Mouse (Mus musculus): ENCODE results near the gene Slc25a22. TPM values are rescaled to one million over a fixed set of nuclear protein-coding genes. Genes with fewer than 3 reads are reported as not detected.

The Slc25a22 gene
- polyA plus RNA-seq, 1 experiment, result 66.0 TPM

- TF ChIP-seq GATA1 (IDR thresholded peaks at IDR 0.05; ENCODE audit: low read length), result no peak
Observed at GRCm38 (mm10) chr7:141435129-141435855, 2.4 kb downstream of the Slc25a22 start.

GRCm38 (mm10) chr7:141434464-141434863, 3.2 kb downstream of the Slc25a22 start:
- no peak for TF ChIP-seq GATA1 (IDR thresholded peaks at IDR 0.05; ENCODE audit: low read length)

GRCm38 (mm10) chr7:141433517-141434400, 3.9 kb downstream of the Slc25a22 start:
- TF ChIP-seq GATA1 (IDR thresholded peaks at IDR 0.05; ENCODE audit: low read length), result no peak

- TF ChIP-seq GATA1 (IDR thresholded peaks at IDR 0.05; ENCODE audit: low read length), result no peak
Observed at GRCm38 (mm10) chr7:141432741-141433516, 4.8 kb downstream of the Slc25a22 start.

GRCm38 (mm10) chr7:141432186-141432611, 5.5 kb downstream of the Slc25a22 start:
- TF ChIP-seq GATA1 (IDR thresholded peaks at IDR 0.05; ENCODE audit: low read length), result no peak

- TF ChIP-seq GATA1 (IDR thresholded peaks at IDR 0.05; ENCODE audit: low read length), result no peak
Observed at GRCm38 (mm10) chr7:141431434-141432185, 6.1 kb downstream of the Slc25a22 start.

- TF ChIP-seq GATA1 (IDR thresholded peaks at IDR 0.05; ENCODE audit: low read length), result no peak
Observed at GRCm38 (mm10) chr7:141430585-141431240, 7.0 kb downstream of the Slc25a22 start.

GRCm38 (mm10) chr7:141429840-141430584, 7.7 kb downstream of the Slc25a22 start:
- no peak for TF ChIP-seq GATA1 (IDR thresholded peaks at IDR 0.05; ENCODE audit: low read length)

GRCm38 (mm10) chr7:141429310-141429709, 8.4 kb downstream of the Slc25a22 start, which contains the start of gene Cend1:
Gene Cend1 (minus strand): TSS chr7:141429491.
- TF ChIP-seq GATA1 (IDR thresholded peaks at IDR 0.05; ENCODE audit: low read length), result no peak

GRCm38 (mm10) chr7:141428701-141429100, 9.0 kb downstream of the Slc25a22 start:
- TF ChIP-seq GATA1 (IDR thresholded peaks at IDR 0.05; ENCODE audit: low read length), result no peak

- TF ChIP-seq GATA1 (IDR thresholded peaks at IDR 0.05; ENCODE audit: low read length), result no peak
Observed at GRCm38 (mm10) chr7:141426948-141427730, 10.6 kb downstream of the Slc25a22 start.

GRCm38 (mm10) chr7:141423811-141424210, 13.9 kb downstream of the Slc25a22 start:
- TF ChIP-seq GATA1 (IDR thresholded peaks at IDR 0.05; ENCODE audit: low read length), result no peak

Data from G1E-ER4 (cell line).